Mouse (Mus musculus) liver, adult 2 months (tissue): ENCODE data around the gene Crocc2. TPM values are rescaled to one million over a fixed set of nuclear protein-coding genes. Genes with fewer than 3 reads are reported as not detected.

ENCODE experiments used
- DNase-seq: peaks from one replicate; pipeline ENCODE4 v3.0.0-alpha.2; 2011; ENCODE audit warnings: low read depth, low spot score; ENCODE audit errors: extremely low read depth
- H3K27ac ChIP-seq: fragments of 200-500 bp; replicated peaks from 2 replicates; pipeline ENCODE4 v1.5.1; 2012; ENCODE audit warnings: low read depth, mild to moderate bottlenecking, control low read depth, inconsistent platforms, low read length; ENCODE audit not compliant: insufficient read depth
- H3K27me3 ChIP-seq: fragments of 200-500 bp; 2 replicates; pipeline ENCODE4 v1.6.1; 2012; ENCODE audit warnings: mild to moderate bottlenecking, moderate library complexity, low read length, inconsistent platforms; ENCODE audit not compliant: control insufficient read depth, insufficient read depth
- H3K36me3 ChIP-seq: fragments of 200-500 bp; 2 replicates; pipeline ENCODE4 v1.6.1; 2012; ENCODE audit warnings: low read length, inconsistent platforms; ENCODE audit not compliant: control insufficient read depth, insufficient read depth
- H3K4me1 ChIP-seq: fragments of 200-500 bp; 2 replicates; pipeline ENCODE4 v1.6.1; 2011; ENCODE audit warnings: low read length; ENCODE audit not compliant: control insufficient read depth, insufficient read depth
- H3K4me3 ChIP-seq: fragments of 200-500 bp; 2 replicates; pipeline ENCODE4 v1.5.1; 2011; ENCODE audit warnings: low read depth, mild to moderate bottlenecking, control low read depth, low read length, moderate library complexity; ENCODE audit not compliant: insufficient read depth
- H3K79me2 ChIP-seq: fragments of 200-500 bp; 2 replicates; pipeline ENCODE4 v1.6.1; 2012; ENCODE audit warnings: inconsistent platforms, mild to moderate bottlenecking, low read length, moderate library complexity; ENCODE audit not compliant: control insufficient read depth, insufficient read depth
- H3K9ac ChIP-seq: fragments of 200-500 bp; 2 replicates; pipeline ENCODE4 v1.6.1; 2012; ENCODE audit warnings: low read depth, mild to moderate bottlenecking, control low read depth, inconsistent platforms, low read length
- CTCF ChIP-seq: fragments of 200-500 bp; IDR thresholded peaks from 2 replicates; pipeline ENCODE4 v1.5.1; 2011; ENCODE audit warnings: low read depth, low read length, control low read depth
- POLR2A ChIP-seq: fragments of 200-500 bp; IDR thresholded peaks from 2 replicates; pipeline ENCODE4 v1.6.1; 2011; ENCODE audit warnings: low read length, control low read depth; ENCODE audit not compliant: insufficient read depth; ENCODE audit errors: extremely low read depth
- WGBS: fragments of 180-500 bp; shearing (Covaris S2); methylation state at CpG from one replicate; pipeline ENCODE4 v1.1.7; 2018; 5-methylcytosine and 5-hydroxymethylcytosine counted together
- polyA plus RNA-seq: library from polyadenylated mRNA; depleted of rRNA; stranded (reverse); fragments of >200 nt; gene quantifications from 2 replicates; pipeline ENCODE4 v1.2.3, GENCODE M21; 2012
- total RNA-seq: library from RNA; depleted of rRNA; stranded (reverse); fragments of >200 nt; gene quantifications from 2 replicates; pipeline ENCODE4 v1.2.3, GENCODE M21; 2014

Gene Crocc2
- total and polyA plus RNA-seq, 2 experiments = not detected

DNA sequence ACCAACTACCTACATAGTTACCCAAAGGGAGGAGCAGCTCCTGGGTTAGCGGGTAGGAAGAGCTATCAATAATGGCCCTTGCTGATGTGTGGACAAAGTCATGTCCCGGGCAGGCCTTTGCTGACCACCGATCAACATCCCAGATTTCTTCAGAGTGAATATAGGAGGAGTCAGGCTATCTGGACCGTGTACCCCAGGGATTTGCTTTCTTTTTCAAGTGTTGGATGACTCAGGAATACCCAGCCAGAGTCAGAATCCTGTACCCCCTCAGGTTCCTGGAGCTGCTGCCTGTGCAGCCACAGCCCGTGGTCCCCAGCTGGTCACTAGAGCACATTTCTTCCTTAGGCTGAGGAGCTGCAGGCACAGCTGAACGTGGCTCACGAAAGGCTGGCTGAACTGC is 43.9 kb downstream of the Crocc2 start:
- no peaks in the 10 kb centered on the region for H3K79me2 ChIP-seq
- no peaks in the 10 kb centered on the region for H3K27me3 ChIP-seq
- TF ChIP-seq CTCF = no peak
- no peak for TF ChIP-seq POLR2A
- no peaks in the 10 kb centered on the region for H3K4me1 ChIP-seq
- no peak overlapping the region for H3K4me3 ChIP-seq
- no peak overlapping the region for H3K27ac ChIP-seq
- no peaks in the 10 kb centered on the region for H3K36me3 ChIP-seq
- no peak overlapping the region for H3K9ac ChIP-seq
- 83% methylated on average over 7 of the region's 7 CpGs for WGBS
- DNase-seq = no peak

DNA sequence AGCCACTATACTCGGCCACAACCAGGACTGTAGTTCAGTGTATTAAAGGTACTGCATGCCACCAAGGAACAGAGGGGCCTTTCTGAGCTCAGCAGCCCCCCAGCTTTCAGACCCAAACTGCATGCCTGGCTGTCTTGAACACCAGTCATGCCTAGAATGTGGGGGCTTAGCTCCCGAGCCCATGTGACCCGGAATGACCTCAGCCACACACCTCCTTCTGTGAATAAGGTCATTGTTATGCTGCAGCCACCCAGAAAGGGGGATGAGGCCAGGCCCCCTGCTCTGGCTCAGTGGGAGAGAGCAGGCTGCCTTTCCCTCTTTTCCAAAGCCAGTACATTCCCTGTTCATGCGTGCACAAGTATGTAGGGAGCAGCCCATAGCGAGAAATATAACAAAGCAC is 46.1 kb downstream of the Crocc2 start:
- Histone ChIP-seq H3K9ac (no peak overlapping the region), H3K27me3 (no peaks in the 10 kb centered on the region), H3K36me3 (no peaks in the 10 kb centered on the region), H3K4me1 (no peaks in the 10 kb centered on the region), H3K79me2 (no peaks in the 10 kb centered on the region), H3K4me3 (no peak overlapping the region), H3K27ac (no peak overlapping the region)
- TF ChIP-seq POLR2A = no peak
- DNase-seq = no peak
- WGBS = 74% methylated on average over 5 of the region's 5 CpGs

DNA sequence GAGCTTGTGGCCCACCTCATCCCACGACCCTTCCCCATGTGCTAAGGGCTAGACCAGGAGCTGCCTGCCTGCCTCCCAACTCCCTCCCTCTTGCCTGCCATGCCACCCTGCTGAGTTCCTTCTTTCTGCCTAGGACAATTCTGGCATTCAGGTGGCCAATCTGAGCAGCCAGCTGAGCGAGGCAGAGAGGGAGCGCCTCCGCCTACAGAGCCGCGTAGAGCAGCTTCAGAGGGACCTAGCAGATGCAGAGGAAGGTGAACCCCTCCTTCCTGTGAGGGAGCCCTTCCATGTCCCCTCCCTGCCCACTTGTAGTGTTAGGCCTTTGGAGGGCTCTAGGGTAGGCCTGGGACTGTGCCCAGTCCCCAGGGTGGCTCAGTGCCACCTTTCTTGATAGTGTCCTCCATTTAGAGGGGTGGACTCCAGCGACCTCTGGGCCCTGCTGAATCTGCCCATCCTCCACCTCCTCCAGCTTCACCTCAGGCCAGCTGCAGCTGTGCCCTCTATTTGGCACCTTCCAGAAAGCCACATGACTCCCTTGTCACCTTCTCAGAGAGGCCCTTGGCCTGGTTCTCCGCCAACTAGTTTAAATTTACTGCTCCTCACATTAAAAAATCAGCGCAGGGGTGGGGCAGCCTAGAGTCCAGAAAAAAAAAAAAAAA is 48.4 kb downstream of the Crocc2 start:
- no peak for TF ChIP-seq CTCF
- no peak for TF ChIP-seq POLR2A
- WGBS = 85% methylated on average over 9 of the region's 9 CpGs
- no peak overlapping the region for H3K4me3 ChIP-seq
- no peaks in the 10 kb centered on the region for H3K4me1 ChIP-seq
- H3K27ac ChIP-seq = no peak overlapping the region
- no peaks in the 10 kb centered on the region for H3K27me3 ChIP-seq
- no peaks in the 10 kb centered on the region for H3K36me3 ChIP-seq
- DNase-seq = no peak
- H3K9ac ChIP-seq = no peak overlapping the region
- no peaks in the 10 kb centered on the region for H3K79me2 ChIP-seq

DNA sequence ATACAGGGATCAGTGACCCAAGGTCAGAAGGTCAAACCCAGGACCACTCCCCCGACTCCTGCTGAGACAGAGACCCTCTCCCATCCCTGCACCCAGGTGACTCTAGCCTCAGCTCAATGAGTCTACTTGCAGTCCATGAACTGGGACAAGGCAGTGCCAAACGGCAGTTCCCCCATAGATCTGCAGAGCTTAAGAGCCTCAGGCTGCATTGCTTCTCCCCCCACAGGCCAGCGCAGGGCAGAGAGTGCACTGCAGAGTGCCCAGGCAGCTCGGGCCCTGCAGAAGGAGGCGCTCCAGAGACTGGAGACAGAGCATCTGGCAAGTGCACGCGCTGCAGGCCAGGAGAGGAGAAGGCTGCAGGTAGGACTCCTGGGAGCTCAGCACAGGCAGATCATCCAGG is 49.0 kb downstream of the Crocc2 start:
- Histone ChIP-seq H3K9ac (no peak overlapping the region), H3K4me1 (no peaks in the 10 kb centered on the region), H3K4me3 (no peak overlapping the region), H3K27me3 (no peaks in the 10 kb centered on the region), H3K27ac (no peak overlapping the region), H3K79me2 (no peaks in the 10 kb centered on the region), H3K36me3 (no peaks in the 10 kb centered on the region)
- WGBS = 78% methylated on average over 7 of the region's 7 CpGs
- no peak for TF ChIP-seq POLR2A
- no peak for TF ChIP-seq CTCF
- no peak for DNase-seq

DNA sequence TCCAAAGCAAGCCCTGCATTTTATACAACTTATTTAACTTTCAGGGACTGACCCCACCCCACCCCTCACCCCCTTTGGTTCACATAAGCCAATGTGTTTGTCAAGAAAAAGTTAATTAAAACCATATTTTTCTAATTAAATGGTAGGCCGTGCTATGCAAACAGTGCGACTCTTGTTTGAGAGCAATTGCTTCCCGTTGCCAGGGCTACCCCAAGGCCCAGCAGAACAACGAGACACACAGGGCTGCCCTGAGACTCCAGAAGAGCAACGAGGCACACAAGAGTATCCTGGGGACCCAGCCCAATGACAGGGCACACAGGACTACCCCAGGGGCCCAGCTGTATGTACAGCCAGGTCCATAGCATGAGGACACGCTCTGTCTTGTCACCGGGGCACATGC is 52.3 kb downstream of the Crocc2 start:
- 84% methylated on average over 7 of the region's 7 CpGs for WGBS
- Histone ChIP-seq H3K4me3 (no peak overlapping the region), H3K27ac (no peak overlapping the region), H3K9ac (no peak overlapping the region), H3K4me1 (no peaks in the 10 kb centered on the region), H3K27me3 (no peaks in the 10 kb centered on the region), H3K79me2 (no peaks in the 10 kb centered on the region), H3K36me3 (no peaks in the 10 kb centered on the region)
- DNase-seq = no peak
- TF ChIP-seq CTCF (no peak), POLR2A (no peak)

DNA sequence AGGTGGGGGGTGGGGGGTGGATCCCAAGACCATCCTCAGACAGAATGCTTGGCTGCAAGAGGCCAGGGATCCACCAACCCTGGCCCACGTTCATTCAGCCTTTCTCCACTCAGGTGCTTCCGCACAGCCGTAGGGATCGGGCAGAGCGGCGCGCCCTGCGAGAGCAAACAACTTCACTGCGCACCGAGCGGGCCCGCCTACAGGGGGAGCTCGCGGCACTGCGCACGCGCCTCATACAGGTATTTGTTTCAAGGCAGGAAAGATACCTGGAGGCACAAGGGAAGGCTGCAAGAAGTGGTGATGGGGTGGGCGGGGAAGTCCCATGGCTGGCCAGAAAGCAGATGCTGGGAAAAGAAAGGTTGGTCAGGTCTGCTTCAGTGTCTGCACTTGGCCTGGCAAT is 55.4 kb downstream of the Crocc2 start:
- 4% methylated on average over 18 of the region's 18 CpGs for WGBS
- TF ChIP-seq CTCF (peak; percentile 85), POLR2A (no peak)
- Histone ChIP-seq H3K27ac (no peak overlapping the region), H3K9ac (no peak overlapping the region), H3K4me1 (no peaks in the 10 kb centered on the region), H3K4me3 (no peak overlapping the region), H3K27me3 (no peaks in the 10 kb centered on the region), H3K79me2 (no peaks in the 10 kb centered on the region), H3K36me3 (no peaks in the 10 kb centered on the region)
- peak; percentile 15 for DNase-seq
